Mouse (Mus musculus) heart, adult 2 months (tissue): ENCODE data around the gene Ascl5. TPM values are rescaled to one million over a fixed set of nuclear protein-coding genes. Genes with fewer than 3 reads are reported as not detected.

ENCODE experiments used
- DNase-seq, 2 experiments: peaks; one replicate each; pipeline ENCODE4 v3.0.0; 2021
- H3K27ac ChIP-seq: fragments of 200-600 bp; 2 replicates; pipeline ENCODE4 v1.8.1; 2022
- H3K27me3 ChIP-seq: fragments of 200-500 bp; 2 replicates; pipeline ENCODE4 v1.6.1; 2012; ENCODE audit warnings: mild to moderate bottlenecking, low read length, inconsistent platforms, mixed read lengths; ENCODE audit not compliant: control insufficient read depth, insufficient read depth
- H3K36me3 ChIP-seq: fragments of 200-500 bp; 2 replicates; pipeline ENCODE4 v1.6.1; 2012; ENCODE audit warnings: low read length, inconsistent platforms; ENCODE audit not compliant: control insufficient read depth, insufficient read depth
- H3K4me1 ChIP-seq: fragments of 200-500 bp; 2 replicates; pipeline ENCODE4 v1.6.1; 2011; ENCODE audit warnings: low read length; ENCODE audit not compliant: control insufficient read depth, insufficient read depth
- H3K4me3 ChIP-seq: fragments of 200-600 bp; 2 replicates; pipeline ENCODE4 v1.8.1; 2022
- H3K79me2 ChIP-seq: fragments of 200-500 bp; replicated peaks from 2 replicates; pipeline ENCODE4 v1.6.1; 2012; ENCODE audit warnings: mild to moderate bottlenecking, inconsistent platforms, low read length, moderate library complexity, mixed read lengths; ENCODE audit not compliant: control insufficient read depth, insufficient read depth
- H3K9ac ChIP-seq: fragments of 200-500 bp; 2 replicates; pipeline ENCODE4 v1.6.1; 2012; ENCODE audit warnings: low read depth, mild to moderate bottlenecking, control low read depth, inconsistent platforms, low read length, mixed read lengths
- CTCF ChIP-seq: fragments of 200-600 bp; IDR thresholded peaks from 2 replicates; pipeline ENCODE4 v1.8.1; 2022; ENCODE audit warnings: antibody characterized with exemption, mild to moderate bottlenecking, moderate library complexity
- EP300 ChIP-seq: fragments of 200-500 bp; IDR thresholded peaks from 2 replicates; pipeline ENCODE4 v1.6.1; 2011; ENCODE audit warnings: low read depth, low read length, control low read depth; ENCODE audit not compliant: insufficient read depth
- POLR2A ChIP-seq: fragments of 200-500 bp; IDR thresholded peaks from 2 replicates; pipeline ENCODE4 v1.6.1; 2011; ENCODE audit warnings: mild to moderate bottlenecking, low read depth, low read length, control low read depth; ENCODE audit not compliant: insufficient read depth
- WGBS: fragments of 180-500 bp; shearing (Covaris S2); methylation state at CpG from one replicate; pipeline ENCODE4 v1.1.7; 2018; 5-methylcytosine and 5-hydroxymethylcytosine counted together
- intact Hi-C: fragments of 180-260 bp; cut with DNase I; formaldehyde crosslinking; loops from one replicate; pipeline ENCODE4 v1.15.1; 2025
- long read RNA-seq: library from polyadenylated mRNA; stranded (forward); transcript quantifications from one replicate; pipeline ENCODE4 v2.0.0, GENCODE M21; 2021
- polyA plus RNA-seq: library from polyadenylated mRNA; depleted of rRNA; stranded (reverse); fragments of >200 nt; gene quantifications from 2 replicates; pipeline ENCODE4 v1.2.3, GENCODE M21; 2012; rRNA removed
- total RNA-seq, 2 experiments: library from RNA; stranded (reverse); gene quantifications; 2 replicates each; pipeline ENCODE4 v1.2.3; 2021

The Ascl5 gene
- not detected for total RNA-seq
- not detected in 2 replicates for polyA plus RNA-seq
- long read RNA-seq = 0 reads

GRCm38 (mm10) chr1:136050312-136051012, at the start of gene Ascl5:
Gene Ascl5, plus strand, starts transcription at chr1:136050804.
- Histone ChIP-seq H3K36me3 (no peaks in the 10 kb centered on the region), H3K4me1 (no peaks in the 10 kb centered on the region), H3K9ac (no peak within 1 kb of the TSS), H3K27me3 (peaks cover 6% of the 10 kb centered on the region), H3K4me3 (no peak within 1 kb of the TSS), H3K27ac (no peak within 1 kb of the TSS), H3K79me2 (no peaks in the 10 kb centered on the region)
- intact Hi-C loops = loop anchor here (2.0 to 5.0 kb wide), 3 partner anchors 26 to 407 kb away; partner anchors contain the start of gene Mroh3
- WGBS = 22% methylated on average over 29 of the region's 29 CpGs
- peak in 1 of 2 experiments; percentile 5 for DNase-seq
- TF ChIP-seq EP300 = no peak
- no peak for TF ChIP-seq POLR2A
- TF ChIP-seq CTCF = no peak

- Histone ChIP-seq H3K36me3 (no peaks in the 10 kb centered on the region), H3K27ac (no peak overlapping the region), H3K4me3 (no peak overlapping the region), H3K4me1 (no peaks in the 10 kb centered on the region), H3K9ac (no peak overlapping the region), H3K27me3 (no peaks in the 10 kb centered on the region), H3K79me2 (no peaks in the 10 kb centered on the region)
- whole genome bisulfite sequencing = 90% methylated on average over 2 of the region's 2 CpGs
- intact Hi-C loops = no loop called here
- TF ChIP-seq POLR2A = no peak
- no peak for TF ChIP-seq EP300
- no peak for TF ChIP-seq CTCF
- no peak for DNase-seq
These were observed 49.2 kb upstream of the Ascl5 start for GRCm38 (mm10) chr1:136001438-136001837.

DNA sequence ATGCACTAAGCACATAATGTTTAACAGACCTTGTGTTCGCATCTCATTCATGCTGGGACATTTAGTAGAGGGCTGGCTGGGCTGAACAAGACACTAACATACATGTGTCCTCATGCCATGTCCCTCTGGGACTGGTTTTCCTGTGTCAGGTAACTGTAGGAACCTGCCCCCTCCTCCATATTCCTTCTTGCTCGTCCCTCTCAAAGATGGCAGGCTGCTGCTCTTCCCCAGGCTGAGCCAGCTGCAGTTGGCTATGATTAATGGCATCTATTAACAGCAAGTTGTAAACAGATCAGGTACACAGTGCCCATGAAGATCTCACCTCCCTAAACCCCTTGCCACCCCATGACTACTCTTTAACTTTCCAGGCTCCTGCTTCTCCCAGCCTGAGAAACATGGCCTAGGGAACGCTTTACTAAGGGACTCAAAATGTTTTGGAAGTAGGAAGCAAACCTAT, 44.3 kb upstream of the Ascl5 start, which contains the start of gene Igfn1:
TSS of gene Igfn1 (minus strand) at position 51 of the 457 bp plus-strand sequence.
- Histone ChIP-seq H3K27me3 (no peaks in the 10 kb centered on the region), H3K27ac (no peak within 1 kb of the TSS), H3K4me1 (no peaks in the 10 kb centered on the region; the same call in 1 of the 2 replicates), H3K36me3 (no peaks in the 10 kb centered on the region), H3K4me3 (no peak within 1 kb of the TSS), H3K79me2 (no peaks in the 10 kb centered on the region), H3K9ac (no peak within 1 kb of the TSS)
- intact Hi-C loops = no loop called here
- TF ChIP-seq EP300 = no peak
- no peak for TF ChIP-seq POLR2A
- no peak for TF ChIP-seq CTCF
- 94% methylated on average over 3 of the region's 3 CpGs for WGBS
- no peak for DNase-seq

- Histone ChIP-seq H3K27me3 (no peaks in the 10 kb centered on the region), H3K4me1 (no peaks in the 10 kb centered on the region; the same call in 1 of the 2 replicates), H3K27ac (no peak within 1 kb of the TSS), H3K79me2 (no peaks in the 10 kb centered on the region), H3K9ac (no peak within 1 kb of the TSS), H3K4me3 (peak within 1 kb of the TSS; percentile 41), H3K36me3 (no peaks in the 10 kb centered on the region)
- intact Hi-C loops = no loop called here
- WGBS = 8% methylated on average over 37 of the region's 37 CpGs
- no peak for TF ChIP-seq POLR2A
- DNase-seq = peak; percentile 80 to 84
These were observed 43.1 kb upstream of the Ascl5 start, which contains the start of gene Tmem9 for GRCm38 (mm10) chr1:136007211-136008158. Gene Tmem9, plus strand, starts transcription at chr1:136008150.

- 18% methylated on average over 8 of the region's 8 CpGs for WGBS
- no peaks in the 10 kb centered on the region for H3K79me2 ChIP-seq
- intact Hi-C loops = no loop called here
- no peak for TF ChIP-seq EP300
- TF ChIP-seq CTCF = 0 out of 2 replicates have a peak, but pooled peaks have one; percentile 10
- no peaks in the 10 kb centered on the region; the same call in 1 of the 2 replicates for H3K4me1 ChIP-seq
- H3K4me3 ChIP-seq = peak overlapping the region; percentile 41
- H3K27ac ChIP-seq = no peak overlapping the region
- no peaks in the 10 kb centered on the region for H3K27me3 ChIP-seq
- no peak overlapping the region for H3K9ac ChIP-seq
- H3K36me3 ChIP-seq = no peaks in the 10 kb centered on the region
- DNase-seq = no peak
These were observed 42.5 kb upstream of the Ascl5 start for GRCm38 (mm10) chr1:136008159-136008533.

GRCm38 (mm10) chr1:136010247-136010646, 40.4 kb upstream of the Ascl5 start:
- H3K79me2 ChIP-seq = no peaks in the 10 kb centered on the region
- H3K36me3 ChIP-seq = no peaks in the 10 kb centered on the region
- no peak overlapping the region for H3K4me3 ChIP-seq
- WGBS = 86% methylated on average over 4 of the region's 4 CpGs
- no peaks in the 10 kb centered on the region; the same call in 1 of the 2 replicates for H3K4me1 ChIP-seq
- no peaks in the 10 kb centered on the region for H3K27me3 ChIP-seq
- no peak for TF ChIP-seq EP300
- no peak for TF ChIP-seq CTCF
- TF ChIP-seq POLR2A = no peak
- H3K27ac ChIP-seq = no peak overlapping the region
- intact Hi-C loops = no loop called here
- H3K9ac ChIP-seq = no peak overlapping the region
- no peak for DNase-seq
